Mouse (Mus musculus) stomach, postnatal 0 days (tissue): ENCODE data around the gene Olfr1316.

Experiments
- CTCF ChIP-seq: IDR thresholded peaks from 2 replicates; pipeline ENCODE4 v1.5.1; 2016; ENCODE audit warnings: antibody characterized with exemption, low read depth, mild to moderate bottlenecking, moderate library complexity
- EP300 ChIP-seq: optimal IDR thresholded peaks from 2 replicates; pipeline ENCODE3; 2016; ENCODE audit warnings: antibody characterized with exemption

DNA sequence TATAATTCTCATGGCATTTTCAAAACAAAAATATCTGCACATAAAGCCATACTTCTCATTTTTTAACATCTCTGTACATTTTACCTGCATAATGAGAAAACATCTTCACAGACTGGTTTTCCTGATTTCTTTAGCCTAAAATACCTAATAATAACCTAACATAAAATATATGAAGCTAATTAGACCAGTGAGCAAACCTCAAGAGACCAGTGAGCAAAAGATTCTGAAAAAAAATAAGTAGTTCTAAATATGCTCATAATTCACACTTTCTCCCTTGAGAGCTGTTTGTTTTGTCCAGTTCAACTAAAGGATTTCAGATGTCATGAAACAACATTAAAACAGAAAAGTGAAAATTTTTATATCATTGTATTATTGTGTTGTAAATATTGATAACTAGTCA is 38.1 kb downstream of the Olfr1316 start, which contains the start of gene Olfr1314:
- TF ChIP-seq EP300 (no peak), CTCF (no peak)
